Mouse (Mus musculus) MEL (cell line): ENCODE measurements around the gene Mmp21.
A peak's percentile ranks its signal among the peaks of the same experiment; 100 is the strongest.

ENCODE experiments used
- CTCF ChIP-seq, 3 experiments: IDR thresholded peaks in 2 of 3; conservative IDR thresholded peaks in 1 of 3; 2 replicates each; pipeline ENCODE4 v1.5.1; 2011 to 2012; ENCODE audit warnings: low read length in 3 of 3, low read depth in 2 of 3, mild to moderate bottlenecking in 2 of 3, improper control_type of control experiment in 1 of 3, inconsistent platforms in 1 of 3, mixed read lengths in 1 of 3, moderate library complexity in 1 of 3; ENCODE audit not compliant: control insufficient read depth in 1 of 3, insufficient read depth in 1 of 3, poor library complexity in 1 of 3, severe bottlenecking in 1 of 3
- MXI1 ChIP-seq: IDR thresholded peaks from 2 replicates; pipeline ENCODE4 v1.6.1; 2011; ENCODE audit warnings: mild to moderate bottlenecking, low read depth, low read length, improper control_type of control experiment
- POLR2A ChIP-seq, 2 experiments: IDR thresholded peaks; 2 replicates each; pipeline ENCODE4 v1.6.1; 2011 to 2012; ENCODE audit warnings: low read length in 2 of 2, mild to moderate bottlenecking in 2 of 2, control low read depth in 1 of 2, improper control_type of control experiment in 1 of 2, low read depth in 1 of 2, moderate library complexity in 1 of 2; ENCODE audit not compliant: control insufficient read depth in 1 of 2, insufficient read depth in 1 of 2, poor library complexity in 1 of 2
- USF1 ChIP-seq: IDR thresholded peaks from 2 replicates; pipeline ENCODE4 v1.6.1; 2014; ENCODE audit warnings: low read depth, mild to moderate bottlenecking, inconsistent platforms, low read length, improper control_type of control experiment, moderate library complexity

DNA sequence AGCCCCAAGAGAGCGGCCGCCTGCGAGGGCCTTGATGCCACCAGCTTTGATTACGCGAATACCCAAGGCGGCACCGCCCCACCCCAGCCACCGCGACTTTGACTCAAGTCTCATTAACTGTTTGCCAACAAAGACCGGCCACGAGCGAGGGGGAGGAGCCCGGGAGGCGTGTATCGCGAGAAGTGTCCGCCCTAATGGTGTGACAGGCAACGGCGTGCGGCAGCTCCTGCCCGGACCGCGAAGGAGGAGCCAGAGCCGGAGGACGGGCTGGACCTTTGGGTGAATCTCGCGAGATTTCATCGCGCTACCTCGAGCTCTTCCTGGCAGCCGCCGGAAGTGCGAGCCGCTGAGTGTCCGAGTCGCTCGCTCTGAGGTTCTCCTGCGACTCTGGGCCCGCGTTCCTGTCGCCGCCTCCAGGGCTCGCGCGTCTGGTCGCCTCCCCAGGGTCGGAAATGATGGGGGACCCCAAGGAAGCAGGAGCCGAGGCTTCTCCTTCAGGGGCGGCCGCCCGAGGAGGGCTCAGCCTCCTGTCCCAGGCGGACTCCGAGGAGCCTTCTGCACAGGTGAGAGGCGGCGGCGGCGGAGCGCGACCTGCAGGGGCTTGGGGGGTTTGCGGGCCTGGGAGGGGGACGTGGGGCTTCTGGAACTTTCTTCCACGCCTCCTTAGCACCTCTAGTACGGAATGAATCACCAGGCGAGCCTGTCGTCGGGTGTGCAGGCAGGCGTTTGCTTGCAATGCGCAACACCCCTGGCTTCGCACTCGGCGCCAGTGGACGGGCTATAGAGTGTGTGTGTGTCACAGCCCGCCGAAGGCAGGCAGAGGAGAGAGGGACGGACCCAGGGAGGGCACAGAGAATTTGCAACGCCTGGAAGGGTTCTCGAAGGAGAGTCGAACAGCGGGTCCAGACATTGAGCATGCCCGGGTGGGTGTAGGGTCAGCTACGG lies 42.2 kb downstream of the Mmp21 start, which contains the start of gene Edrf1:
- TF ChIP-seq CTCF (IDR thresholded peaks at IDR 0.05 in 2 of 3, conservative IDR thresholded peaks at IDR 0.05 in 1 of 3; ENCODE audit: control insufficient read depth in 1 of 3, insufficient read depth in 1 of 3, low read depth in 2 of 3, low read length in 3 of 3, poor library complexity in 1 of 3, severe bottlenecking in 1 of 3) = no peak
- TF ChIP-seq USF1 = no peak
- peak; percentile 65 to 91 for TF ChIP-seq POLR2A (IDR thresholded peaks at IDR 0.05; ENCODE audit: control insufficient read depth in 1 of 2, insufficient read depth in 1 of 2, low read depth in 1 of 2, low read length in 2 of 2, poor library complexity in 1 of 2)
- peak; percentile 98 for TF ChIP-seq MXI1
